Mouse (Mus musculus): ENCODE data around the gene Mafb.

GRCm38 (mm10) chr2:160357442-160357841 is 9.4 kb downstream of the Mafb start:
- TF ChIP-seq CTCF (conservative IDR thresholded peaks at IDR 0.05; ENCODE audit: insufficient read depth, insufficient read length, low read depth, low read length) (no peak), POLR2A (IDR thresholded peaks at IDR 0.05; ENCODE audit: low read depth, low read length) (no peak)

All from kidney, adult 2 months (tissue).